Mouse (Mus musculus): ENCODE measurements around the gene 1190002N15Rik.

1190002N15Rik gene

DNA sequence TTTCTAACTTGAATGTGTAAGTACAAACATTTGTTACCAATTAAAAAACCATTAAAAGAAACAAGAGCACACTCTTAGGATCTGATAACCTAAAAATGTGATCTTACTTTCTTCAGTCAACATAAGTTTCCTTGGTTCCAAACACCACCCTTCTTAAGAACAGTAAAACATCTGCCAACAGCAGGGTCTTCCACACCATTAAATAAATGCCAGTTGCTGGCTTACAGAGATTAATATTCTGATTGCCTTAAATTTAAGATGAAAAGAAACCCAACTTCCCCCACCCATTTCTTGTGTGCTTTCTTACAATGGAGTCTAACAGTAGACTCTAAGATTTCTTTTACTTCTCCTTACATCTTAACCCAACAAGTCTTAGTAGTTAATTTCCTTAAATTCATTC is 7.9 kb downstream of the 1190002N15Rik start:
- no peak for DNase-seq (ENCODE audit: low read depth in 2 of 2, low spot score in 2 of 2)

GRCm38 (mm10) chr9:94529146-94529746 is 8.6 kb downstream of the 1190002N15Rik start:
- DNase-seq (ENCODE audit: low read depth in 2 of 2, low spot score in 2 of 2): no peak

- DNase-seq (ENCODE audit: low read depth in 2 of 2, low spot score in 2 of 2): no peak
These were observed 11.4 kb downstream of the 1190002N15Rik start for GRCm38 (mm10) chr9:94526473-94526872.

- DNase-seq (ENCODE audit: low read depth in 2 of 2, low spot score in 2 of 2): no peak
These were observed 25.6 kb downstream of the 1190002N15Rik start for GRCm38 (mm10) chr9:94512246-94512645.

DNA sequence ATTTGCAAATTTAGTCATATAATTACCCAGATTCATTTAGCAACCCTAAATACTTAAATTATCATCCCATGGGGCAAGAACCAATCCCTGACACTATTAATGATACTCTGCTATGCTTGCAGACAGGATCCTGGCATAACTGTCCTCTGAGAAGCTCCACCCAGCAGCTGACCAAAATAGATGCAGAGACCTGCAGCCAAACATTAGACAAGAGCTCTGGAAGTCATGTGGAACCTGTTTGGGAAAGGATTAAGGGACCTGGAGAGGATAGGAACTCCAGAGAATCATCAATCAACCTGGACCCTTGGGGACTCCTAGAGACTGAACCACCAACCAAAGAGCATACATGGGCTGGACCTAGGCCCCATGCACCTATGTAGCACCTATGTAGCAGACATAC is 26.7 kb downstream of the 1190002N15Rik start:
- no peak for DNase-seq (ENCODE audit: low read depth in 2 of 2, low spot score in 2 of 2)

GRCm38 (mm10) chr9:94506980-94507379 is 30.9 kb downstream of the 1190002N15Rik start:
- no peak for DNase-seq (ENCODE audit: low read depth in 2 of 2, low spot score in 2 of 2)

- no peak for DNase-seq (ENCODE audit: low read depth in 2 of 2, low spot score in 2 of 2)
These were observed 46.4 kb downstream of the 1190002N15Rik start for GRCm38 (mm10) chr9:94491467-94491866.

GRCm38 (mm10) chr9:94487976-94488375 is 49.9 kb downstream of the 1190002N15Rik start:
- DNase-seq (ENCODE audit: low read depth in 2 of 2, low spot score in 2 of 2): no peak

- no peak for DNase-seq (ENCODE audit: low read depth in 2 of 2, low spot score in 2 of 2)
These were observed 54.5 kb downstream of the 1190002N15Rik start for GRCm38 (mm10) chr9:94483291-94483879.

GRCm38 (mm10) chr9:94482215-94482975 is 55.5 kb downstream of the 1190002N15Rik start:
- DNase-seq (ENCODE audit: low read depth in 2 of 2, low spot score in 2 of 2): no peak

GRCm38 (mm10) chr9:94481057-94481456 is 56.8 kb downstream of the 1190002N15Rik start:
- no peak for DNase-seq (ENCODE audit: low read depth in 2 of 2, low spot score in 2 of 2)

GRCm38 (mm10) chr9:94479382-94479781 is 58.5 kb downstream of the 1190002N15Rik start:
- DNase-seq (ENCODE audit: low read depth in 2 of 2, low spot score in 2 of 2): no peak

DNA sequence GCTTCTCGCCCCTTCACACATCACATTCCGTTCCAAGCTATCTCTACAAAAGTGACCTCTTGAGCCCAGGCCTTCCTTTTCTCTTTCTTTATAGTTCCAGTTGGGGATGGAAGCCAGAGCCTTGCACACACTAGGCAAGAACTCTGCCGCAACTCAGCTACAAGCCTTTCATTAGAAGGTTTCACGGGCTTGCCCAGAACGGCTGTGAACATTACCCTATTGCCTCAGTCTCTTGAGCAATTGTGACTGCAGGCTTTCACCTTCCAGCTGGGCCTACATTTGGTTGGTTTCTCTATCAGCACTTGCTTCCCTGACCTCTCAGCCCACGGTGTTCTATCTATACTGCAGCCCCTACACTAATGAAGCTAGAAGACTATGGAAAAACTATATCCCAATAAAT is 58.9 kb downstream of the 1190002N15Rik start:
- no peak for DNase-seq (ENCODE audit: low read depth in 2 of 2, low spot score in 2 of 2)

DNA sequence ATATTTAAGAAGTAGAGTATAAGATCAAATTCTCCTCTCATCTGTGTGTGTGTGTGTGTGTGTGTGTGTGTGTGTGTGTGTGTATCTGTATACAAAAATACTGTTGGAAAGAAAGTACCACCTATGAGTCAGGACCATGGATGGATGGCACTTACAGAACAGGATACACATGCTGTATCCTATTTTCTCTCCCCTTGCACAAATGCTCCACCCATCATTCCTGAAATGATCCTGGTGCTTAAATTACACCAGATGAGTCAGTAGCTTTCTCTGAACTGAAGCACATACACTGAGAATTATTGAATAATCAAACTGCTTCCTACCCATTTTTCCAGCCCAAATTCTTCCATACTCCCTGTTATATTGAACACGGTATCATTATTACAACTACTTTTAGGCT is 61.9 kb downstream of the 1190002N15Rik start:
- no peak for DNase-seq (ENCODE audit: low read depth in 2 of 2, low spot score in 2 of 2)

DNA sequence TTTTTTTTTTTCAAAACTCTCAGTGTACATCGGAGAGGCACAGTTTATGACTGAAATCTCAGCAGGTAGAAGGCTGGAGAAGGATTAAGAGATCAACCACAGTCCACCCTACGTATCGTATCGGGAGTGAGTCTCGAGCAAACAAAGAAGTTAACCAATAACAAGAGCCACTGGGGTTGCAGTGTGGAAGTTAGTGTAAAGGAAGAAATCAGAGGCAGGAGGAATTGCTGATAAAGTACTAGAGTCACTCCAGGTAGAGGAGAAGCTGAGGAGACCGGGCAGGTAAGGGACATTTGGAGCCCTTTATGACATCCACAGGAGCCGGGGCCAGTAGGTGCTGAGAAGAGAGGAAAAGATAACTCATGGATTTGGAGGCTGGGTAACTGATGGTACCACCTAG is 64.0 kb downstream of the 1190002N15Rik start:
- DNase-seq (ENCODE audit: low read depth in 2 of 2, low spot score in 2 of 2): no peak

DNA sequence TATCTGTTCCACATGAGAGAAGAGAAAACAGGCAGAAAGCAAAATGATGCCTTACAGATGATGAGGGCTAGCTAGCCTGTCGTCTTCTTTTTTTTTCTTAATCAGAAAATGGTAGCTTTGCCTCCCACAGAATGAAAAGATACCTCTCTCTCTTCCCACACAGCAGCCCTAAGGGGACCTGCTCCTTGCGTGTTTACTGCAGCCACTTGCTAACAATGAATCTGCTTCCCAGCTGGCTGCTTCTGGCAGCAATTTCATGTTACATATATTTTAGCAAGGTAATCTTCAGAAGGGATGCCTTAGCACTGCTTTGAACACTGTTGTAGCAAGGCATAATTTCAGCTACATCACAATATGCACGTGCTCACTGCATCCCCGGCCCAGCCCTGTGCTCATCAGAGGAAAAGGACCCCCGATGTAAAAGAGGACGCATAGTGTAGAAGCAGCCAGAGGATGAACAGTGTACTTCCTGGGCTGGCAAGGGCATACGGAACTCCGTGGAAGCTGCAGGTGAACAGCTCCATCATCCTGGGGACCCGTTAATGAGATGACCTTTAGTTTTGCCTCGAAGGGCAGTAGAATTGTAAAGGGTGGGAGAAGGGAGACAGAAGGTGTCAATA is 64.8 kb downstream of the 1190002N15Rik start:
- DNase-seq (ENCODE audit: low read depth in 2 of 2, low spot score in 2 of 2): no peak

- DNase-seq (ENCODE audit: low read depth in 2 of 2, low spot score in 2 of 2): no peak
These were observed 66.4 kb downstream of the 1190002N15Rik start for GRCm38 (mm10) chr9:94471485-94471884.
